Comparison of ENCODE assay signal across 17 mouse cellular contexts in the genomic region with DNA sequence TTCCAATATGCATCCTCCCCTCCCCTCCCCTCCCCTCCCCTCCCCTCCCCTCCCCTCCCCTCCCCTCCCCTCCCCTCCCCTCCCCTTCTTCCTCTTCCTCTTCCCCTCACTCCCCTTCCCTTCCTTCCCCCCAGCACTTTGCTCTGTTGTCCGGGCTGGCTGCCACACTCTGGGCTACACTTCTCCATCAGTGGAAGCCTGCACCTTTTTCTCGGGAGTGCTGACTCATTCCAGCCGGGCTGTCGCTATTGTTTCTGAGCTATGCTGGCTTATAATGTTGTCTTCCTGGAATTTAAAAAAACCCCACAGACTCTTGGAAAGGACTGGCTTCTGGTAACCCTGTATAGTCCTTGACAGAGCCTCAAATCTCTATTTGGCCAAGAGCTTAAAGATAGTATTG.
DNase-seq lines count a peak whose midpoint lies in the region; ATAC-seq and TF ChIP-seq lines count a peak whose summit lies in the region.
"Had no signal": no experiment of that assay in that cellular context is flagged by ENCODE, and none has a peak within 500 bp of the region (broad histone marks: within the 10 kb centered on the region; RNA-seq: fewer than 3 reads in every experiment).

No protein-coding gene starts in this region.

- TF ChIP-seq CTCF in left cerebral cortex, adult 2 months (IDR thresholded peaks at IDR 0.05) = no peak

- H3K9ac ChIP-seq in heart, embryonic 12.5 days = no peak overlapping the region
- H3K9ac ChIP-seq: hindbrain, embryonic 15.5 days; liver, embryonic 14.5 days; neural tube, embryonic 12.5 days had no signal

- H3K27ac ChIP-seq in heart, embryonic 12.5 days (ENCODE audit: poor library complexity, severe bottlenecking) = peak overlapping the region; percentile 21; the same call in 1 of the 2 replicates
- H3K27ac ChIP-seq in left cerebral cortex, adult 2 months = peak overlapping the region; percentile 53; the same call in 1 of the 2 replicates
- H3K27ac ChIP-seq: heart, adult 2 months; hindbrain, embryonic 15.5 days; liver, embryonic 14.5 days; neural tube, embryonic 12.5 days had no signal

- no peak overlapping the region for H3K4me3 ChIP-seq in heart, embryonic 12.5 days
- H3K4me3 ChIP-seq in left cerebral cortex, adult 2 months = no peak overlapping the region
- H3K4me3 ChIP-seq: heart, adult 2 months; hindbrain, embryonic 15.5 days; neural tube, embryonic 12.5 days had no signal

- ATAC-seq in heart, embryonic 12.5 days (ENCODE audit: insufficient number of reproducible peaks, low FRiP score) = no peak
- 0 out of 2 replicates have a peak, but pooled peaks have one; percentile 30 for ATAC-seq in common myeloid progenitor, adult 5-6 weeks (replicated peaks; ENCODE audit: low read depth, poor library complexity, severe bottlenecking)
- ATAC-seq: midbrain, embryonic 16.5 days had no signal

- 45% methylated on average over 3 of the region's 4 CpGs for WGBS in heart, embryonic 12.5 days

- no peak overlapping the region for H3K4me2 ChIP-seq in heart, embryonic 12.5 days
- H3K4me2 ChIP-seq: hindbrain, embryonic 15.5 days; neural tube, embryonic 12.5 days had no signal

- H3K9me3 ChIP-seq in heart, embryonic 12.5 days (replicated peaks) = no peaks in the 10 kb centered on the region
- H3K9me3 ChIP-seq: hindbrain, embryonic 15.5 days; neural tube, embryonic 12.5 days had no signal

- intact Hi-C loops in left cerebral cortex, adult 2 months (cut with DNase I) = no loop called here

- H3K27me3 ChIP-seq in heart, embryonic 12.5 days (replicated peaks) = no peaks in the 10 kb centered on the region
- H3K27me3 ChIP-seq: hindbrain, embryonic 15.5 days; neural tube, embryonic 12.5 days had no signal

- H3K4me1 ChIP-seq in heart, embryonic 12.5 days (replicated peaks) = 0 out of 2 replicates have a peak, but pooled peaks cover 9% of the 10 kb centered on the region
- H3K4me1 ChIP-seq: hindbrain, embryonic 15.5 days; neural tube, embryonic 12.5 days had no signal

- no peak for DNase-seq in heart, adult 8-10 months (ENCODE audit: low spot score)
- DNase-seq in left cerebral cortex, adult 2 months (ENCODE audit: extremely low spot score in 1 of 2, low spot score in 2 of 2) = no peak
- no peak for DNase-seq in left cerebral cortex, adult 18-20 months (ENCODE audit: low spot score in 2 of 2)
- peak; percentile 34 for DNase-seq in MN1 (ENCODE audit: low spot score)
- DNase-seq in yolk sac, embryonic 10.5 days (ENCODE audit: low spot score) = no peak
- DNase-seq: adrenal gland, adult 2 months; cerebellum, adult 2 months; embryo, embryonic 11 days; heart, adult 2 months; kidney, adult 9 months; left cerebral cortex, postnatal 4 days had no signal

- no peaks in the 10 kb centered on the region for H3K36me3 ChIP-seq in heart, embryonic 12.5 days
- H3K36me3 ChIP-seq: hindbrain, embryonic 15.5 days; neural tube, embryonic 12.5 days had no signal
